23 mouse cellular contexts compared by ENCODE assay signal in genomic region chr19:57465742-57466141, GRCm38 (mm10). TPM values are rescaled to one million over a fixed set of nuclear protein-coding genes. Genes with fewer than 3 reads are reported as not detected.
A peak's percentile ranks its signal among the peaks of the same experiment; 100 is the strongest.
DNase-seq lines count a peak whose midpoint lies in the region; ATAC-seq and TF ChIP-seq lines count a peak whose summit lies in the region.
"Had no signal": no experiment of that assay in that cellular context is flagged by ENCODE, and none has a peak within 500 bp of the region (broad histone marks: within the 10 kb centered on the region; RNA-seq: fewer than 3 reads in every experiment).

No protein-coding gene starts in this region.

- ATAC-seq in kidney, embryonic 16.5 days (ENCODE audit: low FRiP score, low TSS enrichment), result no peak
- ATAC-seq in lung, postnatal 0 days, result no peak
- no peak for ATAC-seq in embryonic facial prominence, embryonic 15.5 days (ENCODE audit: insufficient number of reproducible peaks, low FRiP score, low TSS enrichment, low read depth)
- ATAC-seq: CD4-positive, CD25-positive, alpha-beta regulatory T cell, adult 4 months; forebrain, embryonic 15.5 days had no signal

- no peak overlapping the region for H3K4me3 ChIP-seq in kidney, embryonic 16.5 days (ENCODE audit: low read length)
- no peak overlapping the region for H3K4me3 ChIP-seq in lung, postnatal 0 days (ENCODE audit: low read depth, low read length)
- H3K4me3 ChIP-seq in embryonic facial prominence, embryonic 15.5 days (replicated peaks), result no peak overlapping the region
- H3K4me3 ChIP-seq: erythroblast, embryonic 14.5 days; forebrain, embryonic 12.5 days; forebrain, embryonic 15.5 days; heart, adult 2 months; heart, embryonic 10.5 days; heart, embryonic 13.5 days; hindbrain, embryonic 12.5 days; hindbrain, embryonic 15.5 days had no signal

- peaks cover 38% of the 10 kb centered on the region for H3K36me3 ChIP-seq in kidney, embryonic 16.5 days (ENCODE audit: insufficient read depth, low read length)
- no peaks in the 10 kb centered on the region for H3K36me3 ChIP-seq in lung, postnatal 0 days (ENCODE audit: insufficient read depth, low read length)
- peaks cover 29% of the 10 kb centered on the region; the same call in 1 of the 2 replicates for H3K36me3 ChIP-seq in embryonic facial prominence, embryonic 15.5 days
- H3K36me3 ChIP-seq: forebrain, embryonic 15.5 days had no signal

- H3K4me1 ChIP-seq in kidney, embryonic 16.5 days (ENCODE audit: insufficient read depth, low read length), result no peaks in the 10 kb centered on the region
- H3K4me1 ChIP-seq in lung, postnatal 0 days (ENCODE audit: insufficient read depth, low read depth, low read length), result no peaks in the 10 kb centered on the region
- H3K4me1 ChIP-seq in embryonic facial prominence, embryonic 15.5 days, result peaks cover 7% of the 10 kb centered on the region; the same call in 1 of the 2 replicates
- H3K4me1 ChIP-seq: forebrain, embryonic 12.5 days; heart, embryonic 10.5 days; heart, embryonic 13.5 days; hindbrain, embryonic 12.5 days; hindbrain, embryonic 15.5 days had no signal

- no peak overlapping the region for H3K9ac ChIP-seq in kidney, embryonic 16.5 days (replicated peaks; ENCODE audit: low read length)
- no peak overlapping the region for H3K9ac ChIP-seq in lung, postnatal 0 days (replicated peaks; ENCODE audit: low read depth)
- H3K9ac ChIP-seq in embryonic facial prominence, embryonic 15.5 days, result no peak overlapping the region
- H3K9ac ChIP-seq: forebrain, embryonic 12.5 days; forebrain, embryonic 15.5 days; heart, embryonic 13.5 days; hindbrain, embryonic 12.5 days; hindbrain, embryonic 15.5 days had no signal

- no peaks in the 10 kb centered on the region for H3K27me3 ChIP-seq in kidney, embryonic 16.5 days (ENCODE audit: insufficient read depth, low read length)
- H3K27me3 ChIP-seq in lung, postnatal 0 days (replicated peaks; ENCODE audit: insufficient read depth, low read length), result no peaks in the 10 kb centered on the region
- H3K27me3 ChIP-seq in embryonic facial prominence, embryonic 15.5 days, result no peaks in the 10 kb centered on the region
- H3K27me3 ChIP-seq: forebrain, embryonic 12.5 days; forebrain, embryonic 15.5 days; heart, embryonic 13.5 days; hindbrain, embryonic 12.5 days; hindbrain, embryonic 15.5 days had no signal

- no peak overlapping the region for H3K4me2 ChIP-seq in kidney, embryonic 16.5 days (replicated peaks; ENCODE audit: low read depth, low read length)
- H3K4me2 ChIP-seq in lung, postnatal 0 days (replicated peaks; ENCODE audit: low read depth, low read length), result no peak overlapping the region
- no peak overlapping the region for H3K4me2 ChIP-seq in embryonic facial prominence, embryonic 15.5 days (replicated peaks)
- H3K4me2 ChIP-seq: forebrain, embryonic 12.5 days; forebrain, embryonic 15.5 days; heart, embryonic 13.5 days; hindbrain, embryonic 12.5 days; hindbrain, embryonic 15.5 days had no signal

- H3K9me3 ChIP-seq in kidney, embryonic 16.5 days (ENCODE audit: low read length), result peaks cover 7% of the 10 kb centered on the region; the same call in 1 of the 2 replicates
- no peaks in the 10 kb centered on the region for H3K9me3 ChIP-seq in lung, postnatal 0 days (ENCODE audit: low read length)
- no peaks in the 10 kb centered on the region for H3K9me3 ChIP-seq in embryonic facial prominence, embryonic 15.5 days (replicated peaks)
- H3K9me3 ChIP-seq: forebrain, embryonic 12.5 days; forebrain, embryonic 15.5 days; heart, embryonic 10.5 days; heart, embryonic 13.5 days; hindbrain, embryonic 12.5 days; hindbrain, embryonic 15.5 days had no signal

- DNase-seq in kidney, postnatal 10 days, result peak; percentile 42
- peak; percentile 29 for DNase-seq in lung, postnatal 0 days (ENCODE audit: low spot score)
- DNase-seq in lung, postnatal 4 days, result no peak
- no peak for DNase-seq in heart, postnatal 4 days
- DNase-seq: adrenal gland, adult 2 months; adrenal gland, postnatal 14 days; cerebellum, adult 11 months; cerebellum, adult 2 months; cerebellum, adult 9-11 months; cerebellum, postnatal 25 days; gastrocnemius, postnatal 25 days; heart, adult 2 months; heart, postnatal 14 days had no signal

- no peak overlapping the region for H3K27ac ChIP-seq in kidney, embryonic 16.5 days (ENCODE audit: low read length)
- H3K27ac ChIP-seq in lung, postnatal 0 days (ENCODE audit: low read length), result no peak overlapping the region
- 0 out of 2 replicates have a peak overlapping the region, but pooled peaks have one; percentile 22 for H3K27ac ChIP-seq in embryonic facial prominence, embryonic 15.5 days (replicated peaks)
- H3K27ac ChIP-seq: forebrain, embryonic 12.5 days; forebrain, embryonic 15.5 days; heart, adult 2 months; heart, embryonic 10.5 days; heart, embryonic 13.5 days; hindbrain, embryonic 12.5 days; hindbrain, embryonic 15.5 days had no signal

- TF ChIP-seq CTCF in lung, postnatal 0 days (IDR thresholded peaks at IDR 0.05), result no peak

- no peak for TF ChIP-seq EP300 in lung, postnatal 0 days (IDR thresholded peaks at IDR 0.05)

- 66% methylated on average over 7 of the region's 7 CpGs for WGBS in kidney, embryonic 16.5 days
- 65% methylated on average over 7 of the region's 7 CpGs for WGBS in lung, postnatal 0 days
- 57% methylated on average over 7 of the region's 7 CpGs for WGBS in embryonic facial prominence, embryonic 15.5 days

RNA-seq across cellular contexts. Expression of gene Trub1, which starts 13.0 kb away (rescaled TPM):
- 25.8 and 26.6 TPM in 2 replicates for polyA plus RNA-seq in kidney, embryonic 16.5 days (2015; fragmentation: Nextera tagmentation; extraction: Ambion mirVana)
- polyA plus RNA-seq in lung, postnatal 0 days (2015; fragmentation: Nextera tagmentation; extraction: Ambion mirVana), result 8.5 and 9.0 TPM in 2 replicates
- polyA plus RNA-seq in embryonic facial prominence, embryonic 15.5 days (2015; fragmentation: Nextera tagmentation; extraction: Ambion mirVana), result 21.7 and 24.1 TPM in 2 replicates
- total RNA-seq in heart, postnatal 4 days (2021), result 1 to 10 TPM; 6.4 to 7.6 TPM

Comparison
In these comparisons a context has a peak if more than half of its experiments do, and no peak if none do; other contexts are left out.
1. DNase-seq: peak in kidney, postnatal 10 days (single experiment) and lung, postnatal 0 days (single experiment); none in lung, postnatal 4 days (0 of 2) and heart, postnatal 4 days (single experiment).